Mouse (Mus musculus) heart, postnatal 0 days (tissue): ENCODE measurements at regions not wholly inside any gene's neighbourhood (a gene's known extent, or its start where the extent isn't known, plus 50 kb on each side); places are given as distances from the start of the nearest gene placed in this dataset.

Experiments used
- CTCF ChIP-seq: IDR thresholded peaks from 2 replicates; pipeline ENCODE4 v1.5.1; 2016; ENCODE audit warnings: antibody characterized with exemption, control low read depth, low read depth
- EP300 ChIP-seq: IDR thresholded peaks from 2 replicates; pipeline ENCODE4 v1.6.1; 2016; ENCODE audit warnings: antibody characterized with exemption, low read depth

GRCm38 (mm10) chr12:109830303-109831020 is 230.3 kb upstream of the Rtl1 start:
- TF ChIP-seq EP300 (no peak), CTCF (peak; percentile 53)
